Mouse (Mus musculus) kidney, embryonic 16.5 days (tissue): ENCODE measurements around the gene Sypl. TPM values are rescaled to one million over a fixed set of nuclear protein-coding genes. Genes with fewer than 3 reads are reported as not detected.

ENCODE experiments used
- ATAC-seq: fragments of 200-750 bp; cut with Nextera tagmentation; 2 replicates; pipeline ENCODE4 v1.8.0; 2017; ENCODE audit warnings: moderate TSS enrichment; ENCODE audit not compliant: low FRiP score, low TSS enrichment
- H3K27ac ChIP-seq: fragments of 300-500 bp; sonication (generic); 2 replicates; pipeline ENCODE4 v1.5.1; 2014; ENCODE audit warnings: low read length
- H3K27me3 ChIP-seq: fragments of 300-500 bp; sonication (generic); 2 replicates; pipeline ENCODE4 v1.6.1; 2014; ENCODE audit warnings: low read length, control low read depth, mixed read lengths; ENCODE audit not compliant: insufficient read depth
- H3K36me3 ChIP-seq: fragments of 300-500 bp; sonication (generic); 2 replicates; pipeline ENCODE4 v1.6.1; 2014; ENCODE audit warnings: low read length, control low read depth, mixed read lengths; ENCODE audit not compliant: insufficient read depth
- H3K4me1 ChIP-seq: fragments of 300-500 bp; sonication (generic); 2 replicates; pipeline ENCODE4 v1.6.1; 2014; ENCODE audit warnings: low read length, control low read depth, mixed read lengths; ENCODE audit not compliant: insufficient read depth
- H3K4me2 ChIP-seq: fragments of 300-500 bp; sonication (generic); replicated peaks from 2 replicates; pipeline ENCODE4 v1.6.1; 2014; ENCODE audit warnings: low read depth, low read length
- H3K4me3 ChIP-seq: fragments of 300-500 bp; sonication (generic); 2 replicates; pipeline ENCODE4 v1.5.1; 2014; ENCODE audit warnings: mild to moderate bottlenecking, low read length
- H3K9ac ChIP-seq: fragments of 300-500 bp; sonication (generic); replicated peaks from 2 replicates; pipeline ENCODE4 v1.6.1; 2014; ENCODE audit warnings: low read length
- H3K9me3 ChIP-seq: fragments of 300-500 bp; sonication (generic); 2 replicates; pipeline ENCODE4 v1.6.1; 2016; ENCODE audit warnings: low read length, control low read depth
- WGBS: fragments of 180-500 bp; shearing (Covaris S2); extraction: QIAGEN DNeasy Blood & Tissue Kit; methylation state at CpG from one replicate; pipeline ENCODE4 v1.1.7; 2014; 5-methylcytosine and 5-hydroxymethylcytosine counted together
- polyA plus RNA-seq: library from polyadenylated mRNA; unstranded; fragments of >200 nt; fragmentation: Nextera tagmentation; extraction: Ambion mirVana; gene quantifications from 2 replicates; pipeline ENCODE4 v1.2.1, GENCODE M21; 2015

Gene Sypl
- polyA plus RNA-seq, 1 experiment from 2014 or later, result 145 TPM

- Histone ChIP-seq H3K9me3 (no peaks in the 10 kb centered on the region), H3K36me3 (0 out of 2 replicates have a peak, but pooled peaks cover 4% of the 10 kb centered on the region), H3K27me3 (no peaks in the 10 kb centered on the region), H3K4me1 (peaks cover 44% of the 10 kb centered on the region), H3K27ac (no peak overlapping the region), H3K4me3 (no peak overlapping the region), H3K9ac (no peak overlapping the region), H3K4me2 (no peak overlapping the region)
- no peak; the same call in 1 of the 2 replicates for ATAC-seq
Observed at GRCm38 (mm10) chr12:32962132-32962531, 8.4 kb downstream of the Sypl start.

- no peaks in the 10 kb centered on the region for H3K9me3 ChIP-seq
- H3K27ac ChIP-seq, result no peak overlapping the region
- WGBS, result 80% methylated on average over 4 of the region's 4 CpGs
- H3K36me3 ChIP-seq, result peaks cover 13% of the 10 kb centered on the region; the same call in 1 of the 2 replicates
- no peak for ATAC-seq
- H3K27me3 ChIP-seq, result no peaks in the 10 kb centered on the region
- H3K4me3 ChIP-seq, result no peak overlapping the region
- no peak overlapping the region for H3K9ac ChIP-seq
- H3K4me1 ChIP-seq, result peaks cover 31% of the 10 kb centered on the region
- H3K4me2 ChIP-seq, result no peak overlapping the region
Observed at GRCm38 (mm10) chr12:32963858-32964257, 10.2 kb downstream of the Sypl start.

GRCm38 (mm10) chr12:32972287-32972686, 18.6 kb downstream of the Sypl start:
- Histone ChIP-seq H3K4me3 (no peak overlapping the region), H3K4me2 (no peak overlapping the region), H3K9me3 (no peaks in the 10 kb centered on the region), H3K36me3 (peaks cover 26% of the 10 kb centered on the region), H3K27ac (no peak overlapping the region), H3K4me1 (no peaks in the 10 kb centered on the region), H3K27me3 (no peaks in the 10 kb centered on the region), H3K9ac (no peak overlapping the region)
- ATAC-seq, result no peak
- 100% methylated on average over 1 of the region's 1 CpGs for WGBS

- no peak overlapping the region for H3K4me2 ChIP-seq
Observed at GRCm38 (mm10) chr12:32974893-32975292, 21.2 kb downstream of the Sypl start.

GRCm38 (mm10) chr12:32975501-32975900, 21.8 kb downstream of the Sypl start:
- Histone ChIP-seq H3K36me3 (peaks cover 8% of the 10 kb centered on the region; the same call in 1 of the 2 replicates), H3K27me3 (no peaks in the 10 kb centered on the region), H3K9me3 (no peaks in the 10 kb centered on the region), H3K4me3 (no peak overlapping the region), H3K9ac (no peak overlapping the region), H3K27ac (no peak overlapping the region), H3K4me2 (no peak overlapping the region), H3K4me1 (no peaks in the 10 kb centered on the region)
- no peak for ATAC-seq
- 82% methylated on average over 3 of the region's 3 CpGs for WGBS

More at GRCm38 (mm10) chr12:32974893-32975292, 21.2 kb downstream of the Sypl start:
- Histone ChIP-seq H3K9me3 (no peaks in the 10 kb centered on the region), H3K4me3 (no peak overlapping the region), H3K27me3 (no peaks in the 10 kb centered on the region), H3K4me1 (no peaks in the 10 kb centered on the region), H3K36me3 (peaks cover 10% of the 10 kb centered on the region), H3K9ac (no peak overlapping the region), H3K27ac (no peak overlapping the region)
- ATAC-seq, result no peak

GRCm38 (mm10) chr12:32982631-32983030, 28.9 kb downstream of the Sypl start:
- H3K4me2 ChIP-seq, result no peak overlapping the region
- H3K9ac ChIP-seq, result no peak overlapping the region
- no peak for ATAC-seq
- no peaks in the 10 kb centered on the region for H3K9me3 ChIP-seq
- no peaks in the 10 kb centered on the region for H3K4me1 ChIP-seq
- no peak overlapping the region for H3K4me3 ChIP-seq
- H3K27ac ChIP-seq, result no peak overlapping the region
- WGBS, result 91% methylated on average over 1 of the region's 1 CpGs
- no peaks in the 10 kb centered on the region for H3K36me3 ChIP-seq
- no peaks in the 10 kb centered on the region for H3K27me3 ChIP-seq

GRCm38 (mm10) chr12:32983081-32983480, 29.4 kb downstream of the Sypl start:
- Histone ChIP-seq H3K27me3 (no peaks in the 10 kb centered on the region), H3K4me3 (no peak overlapping the region), H3K36me3 (no peaks in the 10 kb centered on the region), H3K4me1 (no peaks in the 10 kb centered on the region), H3K27ac (no peak overlapping the region), H3K9me3 (no peaks in the 10 kb centered on the region), H3K4me2 (no peak overlapping the region), H3K9ac (no peak overlapping the region)
- no peak for ATAC-seq
- WGBS, result 78% methylated on average over 1 of the region's 1 CpGs

GRCm38 (mm10) chr12:32986284-32986683, 32.6 kb downstream of the Sypl start:
- Histone ChIP-seq H3K9me3 (no peaks in the 10 kb centered on the region), H3K36me3 (no peaks in the 10 kb centered on the region), H3K4me1 (no peaks in the 10 kb centered on the region), H3K27ac (no peak overlapping the region), H3K4me3 (no peak overlapping the region), H3K27me3 (no peaks in the 10 kb centered on the region), H3K4me2 (no peak overlapping the region), H3K9ac (no peak overlapping the region)
- 58% methylated on average over 1 of the region's 1 CpGs for WGBS
- ATAC-seq, result no peak

GRCm38 (mm10) chr12:32989731-32990130, 36.0 kb downstream of the Sypl start:
- ATAC-seq, result no peak
- Histone ChIP-seq H3K4me2 (no peak overlapping the region), H3K9me3 (no peaks in the 10 kb centered on the region), H3K4me1 (no peaks in the 10 kb centered on the region), H3K4me3 (no peak overlapping the region), H3K27ac (no peak overlapping the region), H3K9ac (no peak overlapping the region), H3K27me3 (no peaks in the 10 kb centered on the region), H3K36me3 (no peaks in the 10 kb centered on the region)
- WGBS, result 53% methylated on average over 12 of the region's 12 CpGs

- ATAC-seq, result no peak
- no peaks in the 10 kb centered on the region for H3K4me1 ChIP-seq
- 35% methylated on average over 5 of the region's 5 CpGs for WGBS
- no peaks in the 10 kb centered on the region for H3K36me3 ChIP-seq
- no peaks in the 10 kb centered on the region for H3K27me3 ChIP-seq
- H3K27ac ChIP-seq, result no peak overlapping the region
- H3K4me3 ChIP-seq, result no peak overlapping the region
- H3K9ac ChIP-seq, result no peak overlapping the region
- no peak overlapping the region for H3K4me2 ChIP-seq
- H3K9me3 ChIP-seq, result no peaks in the 10 kb centered on the region
Observed at GRCm38 (mm10) chr12:32994081-32994480, 40.4 kb downstream of the Sypl start.
